Mouse (Mus musculus) CH12.LX (cell line): ENCODE measurements around the gene Slc26a6. TPM values are rescaled to one million over a fixed set of nuclear protein-coding genes. Genes with fewer than 3 reads are reported as not detected.

Source experiments
- DNase-seq: peaks from one replicate; pipeline ENCODE4 v3.0.0-alpha.2; 2013; ENCODE audit errors: extremely low read depth
- H3K27ac ChIP-seq: 2 replicates; pipeline ENCODE4 v1.5.1; 2012; ENCODE audit warnings: low read depth, mild to moderate bottlenecking, control low read depth, moderate library complexity; ENCODE audit not compliant: insufficient read depth
- H3K27me3 ChIP-seq: replicated peaks from 2 replicates; pipeline ENCODE3; 2012; ENCODE audit warnings: inconsistent platforms
- H3K36me3 ChIP-seq, 2 experiments: replicated peaks in 1 of 2; 2 replicates each; pipeline versions ENCODE3 to v1.6.1; 2012; ENCODE audit warnings: inconsistent platforms in 1 of 2, low read length in 1 of 2, mild to moderate bottlenecking in 1 of 2, mixed read lengths in 1 of 2, moderate library complexity in 1 of 2; ENCODE audit not compliant: control insufficient read depth in 1 of 2, insufficient read depth in 1 of 2
- H3K4me1 ChIP-seq, 2 experiments: 2 replicates each; pipeline ENCODE4 v1.6.1; 2012; ENCODE audit warnings: inconsistent platforms in 1 of 2, moderate library complexity in 1 of 2; ENCODE audit not compliant: insufficient read depth in 2 of 2, control insufficient read depth in 1 of 2
- H3K4me2 ChIP-seq: 2 replicates; pipeline ENCODE4 v1.6.1; 2012; ENCODE audit warnings: low read depth, mild to moderate bottlenecking, control low read depth; ENCODE audit not compliant: poor library complexity, insufficient read depth, severe bottlenecking
- H3K4me3 ChIP-seq, 3 experiments: fragments of 150-350 bp in 1 of 3; sonication (generic) in 1 of 3; replicated peaks in 1 of 3; 2 replicates each; pipeline versions ENCODE3 to v1.5.1; 2011 to 2012; ENCODE audit warnings: low read depth in 2 of 3, low read length in 2 of 3, mild to moderate bottlenecking in 2 of 3, moderate library complexity in 2 of 3, control low read depth in 1 of 3, improper control_type of control experiment in 1 of 3, inconsistent platforms in 1 of 3, mixed read lengths in 1 of 3; ENCODE audit not compliant: poor library complexity in 1 of 3
- H3K79me2 ChIP-seq: replicated peaks from 2 replicates; pipeline ENCODE4 v1.6.1; 2012; ENCODE audit warnings: mild to moderate bottlenecking, moderate library complexity; ENCODE audit not compliant: control insufficient read depth, poor library complexity, insufficient read depth, severe bottlenecking; ENCODE audit errors: extremely low read depth
- H3K9ac ChIP-seq: 2 replicates; pipeline ENCODE4 v1.6.1; 2012; ENCODE audit warnings: low read depth, mild to moderate bottlenecking, control low read depth, moderate library complexity; ENCODE audit not compliant: insufficient read depth
- H3K9me3 ChIP-seq: replicated peaks from 2 replicates; pipeline ENCODE3; 2012; ENCODE audit warnings: low read length, inconsistent platforms, mixed read lengths
- BHLHE40 ChIP-seq: IDR thresholded peaks from 2 replicates; pipeline ENCODE4 v1.6.1; 2011; ENCODE audit warnings: mild to moderate bottlenecking, low read depth, low read length, improper control_type of control experiment
- CTCF ChIP-seq, 2 experiments: IDR thresholded peaks in 1 of 2; conservative IDR thresholded peaks in 1 of 2; 2 replicates each; pipeline ENCODE4 v1.5.1; 2011 to 2012; ENCODE audit warnings: low read depth in 2 of 2, low read length in 2 of 2, improper control_type of control experiment in 1 of 2, inconsistent platforms in 1 of 2, mild to moderate bottlenecking in 1 of 2, moderate library complexity in 1 of 2
- E2F4 ChIP-seq: IDR thresholded peaks from 2 replicates; pipeline ENCODE4 v1.6.1; 2011; ENCODE audit warnings: low read depth, low read length, improper control_type of control experiment; ENCODE audit not compliant: insufficient replicate concordance
- ELF1 ChIP-seq: IDR thresholded peaks from 2 replicates; pipeline ENCODE4 v1.6.1; 2014; ENCODE audit warnings: low read depth, mild to moderate bottlenecking, inconsistent platforms, low read length, improper control_type of control experiment
- EP300 ChIP-seq: IDR thresholded peaks from 2 replicates; pipeline ENCODE4 v1.6.1; 2011; ENCODE audit warnings: low read length, improper control_type of control experiment
- ETS1 ChIP-seq: conservative IDR thresholded peaks from 2 replicates; pipeline ENCODE4 v1.6.1; 2012; ENCODE audit warnings: low read depth, mild to moderate bottlenecking, inconsistent platforms, low read length, improper control_type of control experiment, moderate library complexity
- GABPA ChIP-seq: IDR thresholded peaks from 2 replicates; pipeline ENCODE4 v1.6.1; 2012; ENCODE audit warnings: low read depth, low read length, improper control_type of control experiment, inconsistent platforms; ENCODE audit not compliant: insufficient replicate concordance
- JUND ChIP-seq: conservative IDR thresholded peaks from 2 replicates; pipeline ENCODE4 v1.6.1; 2011; ENCODE audit warnings: low read depth, low read length, improper control_type of control experiment
- KAT2A ChIP-seq: IDR thresholded peaks from 2 replicates; pipeline ENCODE4 v1.6.1; 2012; ENCODE audit warnings: low read length, improper control_type of control experiment, inconsistent platforms; ENCODE audit not compliant: insufficient replicate concordance
- MAFK ChIP-seq: IDR thresholded peaks from 2 replicates; pipeline ENCODE4 v1.6.1; 2011; ENCODE audit warnings: low read length, improper control_type of control experiment; ENCODE audit not compliant: insufficient replicate concordance
- MAX ChIP-seq: IDR thresholded peaks from 2 replicates; pipeline ENCODE4 v1.6.1; 2011; ENCODE audit warnings: low read length, improper control_type of control experiment
- MAZ ChIP-seq: IDR thresholded peaks from 2 replicates; pipeline ENCODE4 v1.6.1; 2012; ENCODE audit warnings: low read depth, mild to moderate bottlenecking, inconsistent platforms, low read length, improper control_type of control experiment, moderate library complexity
- MYC ChIP-seq: IDR thresholded peaks from 2 replicates; pipeline ENCODE4 v1.6.1; 2011; ENCODE audit warnings: low read depth, mild to moderate bottlenecking, improper control_type of control experiment, low read length
- NELFE ChIP-seq: IDR thresholded peaks from 2 replicates; pipeline ENCODE4 v1.6.1; 2011; ENCODE audit warnings: low read depth, low read length, improper control_type of control experiment
- NRF1 ChIP-seq: IDR thresholded peaks from 2 replicates; pipeline ENCODE4 v1.6.1; 2014; ENCODE audit warnings: low read depth, mild to moderate bottlenecking, inconsistent platforms, low read length, improper control_type of control experiment, moderate library complexity
- PAX5 ChIP-seq: IDR thresholded peaks from 2 replicates; pipeline ENCODE4 v1.6.1; 2012; ENCODE audit warnings: low read length, inconsistent platforms, mixed read lengths
- RAD21 ChIP-seq: IDR thresholded peaks from 2 replicates; pipeline ENCODE4 v1.6.1; 2011; ENCODE audit warnings: low read depth, mild to moderate bottlenecking, low read length, improper control_type of control experiment, moderate library complexity
- SMC3 ChIP-seq: IDR thresholded peaks from 2 replicates; pipeline ENCODE4 v1.6.1; 2011; ENCODE audit warnings: low read depth, low read length, improper control_type of control experiment
- TBP ChIP-seq: conservative IDR thresholded peaks from 2 replicates; pipeline ENCODE4 v1.6.1; 2011; ENCODE audit warnings: low read depth, low read length, improper control_type of control experiment
- TCF12 ChIP-seq: IDR thresholded peaks from 2 replicates; pipeline ENCODE4 v1.6.1; 2014; ENCODE audit warnings: low read depth, mild to moderate bottlenecking, inconsistent platforms, low read length, improper control_type of control experiment
- UBTF ChIP-seq: IDR thresholded peaks from 2 replicates; pipeline ENCODE4 v1.6.1; 2012; ENCODE audit warnings: low read depth, mild to moderate bottlenecking, inconsistent platforms, low read length, improper control_type of control experiment, moderate library complexity
- ZC3H11A ChIP-seq: IDR thresholded peaks from 2 replicates; pipeline ENCODE4 v1.6.1; 2012; ENCODE audit warnings: low read depth, mild to moderate bottlenecking, inconsistent platforms, low read length, improper control_type of control experiment
- ZKSCAN1 ChIP-seq: IDR thresholded peaks from 2 replicates; pipeline ENCODE4 v1.6.1; 2012; ENCODE audit warnings: low read depth, inconsistent platforms, low read length, improper control_type of control experiment, borderline replicate concordance
- ZMIZ1 ChIP-seq: IDR thresholded peaks from 2 replicates; pipeline ENCODE4 v1.6.1; 2012; ENCODE audit warnings: low read depth, mild to moderate bottlenecking, inconsistent platforms, low read length, improper control_type of control experiment
- dilution Hi-C: fragments of 300-500 bp; cut with MboI; formaldehyde crosslinking; loops from 2 replicates; pipeline ENCODE4 v1.14.3; 2020; ENCODE audit warnings: low sequenced_read_pairs; ENCODE audit not compliant: extremely low pct_unique_long_range_greater_than_20kb, extremely low pct_ligation_motif_present
- in situ Hi-C: fragments of 300-500 bp; cut with MboI; formaldehyde crosslinking; loops from 3 replicates; pipeline ENCODE4 v1.14.3; 2019; ENCODE audit warnings: low sequenced_read_pairs, low pct_ligation_motif_present, low pct_unique_long_range_greater_than_20kb, mixed read lengths
- polyA plus RNA-seq: library from polyadenylated mRNA; unstranded; fragments of >175 nt; gene quantifications from 2 replicates; pipeline ENCODE4 v1.2.1, GENCODE M21; 2012; ENCODE audit warnings: low read depth; ENCODE audit not compliant: insufficient read length
- total RNA-seq, 2 experiments: library from RNA; depleted of rRNA; stranded (reverse); fragments of 300-350 nt in 1 of 2; fragments of >200 nt in 1 of 2; gene quantifications; 2 replicates each; pipeline ENCODE4 v1.2.3; 2012 to 2014

Slc26a6 gene
- total and polyA plus RNA-seq, 3 experiments = 5.0 to 10.0 (median 5.0) TPM

GRCm38 (mm10) chr9:108809723-108810122 is 43.4 kb upstream of the Slc26a6 start (continued):
- TF ChIP-seq MAZ = peak; percentile 81; the same call in 1 of the 2 replicates
- TF ChIP-seq NELFE = no peak
- TF ChIP-seq GABPA = no peak
- TF ChIP-seq ZMIZ1 = no peak
- TF ChIP-seq ZKSCAN1 = no peak
- no peak for TF ChIP-seq KAT2A
- TF ChIP-seq RAD21 = peak; percentile 15
- TF ChIP-seq CTCF (conservative IDR thresholded peaks at IDR 0.05 in 1 of 2, IDR thresholded peaks at IDR 0.05 in 1 of 2; ENCODE audit: low read depth in 2 of 2, low read length in 2 of 2) = peak in 1 of 2 experiments; percentile 35; a peak in 1 of 4 replicates
- TF ChIP-seq SMC3 = 0 out of 2 replicates have a peak, but pooled peaks have one; percentile 20
- TF ChIP-seq MAX = no peak
- TF ChIP-seq ETS1 = peak; percentile 89
- TF ChIP-seq ZC3H11A = no peak
- TF ChIP-seq MYC = no peak

GRCm38 (mm10) chr9:108810516-108810915 is 42.6 kb upstream of the Slc26a6 start:
- dilution Hi-C loops = no loop called here
- no peaks in the 10 kb centered on the region for H3K9me3 ChIP-seq
- no peak for DNase-seq
- peaks cover 13 to 39% of the 10 kb centered on the region in 2 experiments for H3K4me1 ChIP-seq
- H3K4me2 ChIP-seq = no peak overlapping the region
- TF ChIP-seq EP300 (no peak), ZKSCAN1 (no peak), KAT2A (no peak), UBTF (no peak), ETS1 (no peak), CTCF (conservative IDR thresholded peaks at IDR 0.05 in 1 of 2, IDR thresholded peaks at IDR 0.05 in 1 of 2; ENCODE audit: low read depth in 2 of 2, low read length in 2 of 2) (no peak), MYC (no peak), TBP (no peak), E2F4 (no peak), JUND (no peak), TCF12 (no peak), MAFK (no peak), BHLHE40 (no peak), ZMIZ1 (no peak), NRF1 (no peak), ELF1 (no peak), PAX5 (no peak)
- H3K27me3 ChIP-seq = no peaks in the 10 kb centered on the region
- H3K36me3 ChIP-seq = peaks cover 48 to 75% of the 10 kb centered on the region in 2 experiments
- H3K79me2 ChIP-seq = no peaks in the 10 kb centered on the region
- H3K9ac ChIP-seq = no peak overlapping the region
- no peak overlapping the region for H3K27ac ChIP-seq
- peak overlapping the region in 1 of 3 experiments; percentile 77 for H3K4me3 ChIP-seq
- in situ Hi-C loops = no loop called here
